Mouse (Mus musculus) CD4-positive, CD25-positive, alpha-beta regulatory T cell (primary cell): ENCODE data around the gene Olfr354. TPM values are rescaled to one million over a fixed set of nuclear protein-coding genes. Genes with fewer than 3 reads are reported as not detected.

Experiments used
- polyA plus RNA-seq: library from polyadenylated mRNA; unstranded; fragments of 100-300 nt; shearing (Covaris generic); gene quantifications from one replicate; pipeline ENCODE4 v1.2.1, GENCODE M21; 2017

The Olfr354 gene
- not detected for polyA plus RNA-seq

GRCm38 (mm10) chr2:36905380-36905779 lies at the start of gene Olfr354:
Gene Olfr354 (plus strand): TSS chr2:36905680.

GRCm38 (mm10) chr2:36862560-36862959 lies 42.9 kb upstream of the Olfr354 start, which contains the start of gene Olfr351:
Gene Olfr351 (minus strand): TSS chr2:36862660.

GRCm38 (mm10) chr2:36868160-36868559 lies 37.3 kb upstream of the Olfr354 start, which contains the start of gene Olfr352:
Gene Olfr352 (plus strand): TSS chr2:36868460.

GRCm38 (mm10) chr2:36892836-36893235 lies 12.6 kb upstream of the Olfr354 start, which contains the start of gene Olfr353:
Gene Olfr353 (minus strand): TSS chr2:36892936.

GRCm38 (mm10) chr2:36928797-36929196 lies 23.3 kb downstream of the Olfr354 start, which contains the start of gene Olfr355:
Gene Olfr355 (minus strand): TSS chr2:36928897.

GRCm38 (mm10) chr2:36936821-36937220 lies 31.3 kb downstream of the Olfr354 start, which contains the start of gene Olfr356:
Gene Olfr356 (plus strand): TSS chr2:36937121.

Other genes with a start within 250 kb of the Olfr354 start
- gene Olfr346, start 219.9 kb upstream of the Olfr354 start, polyA plus RNA-seq = not detected
- not detected for gene Olfr347, start 173.8 kb upstream of the Olfr354 start, polyA plus RNA-seq
- gene Olfr348, start 121.4 kb upstream of the Olfr354 start, polyA plus RNA-seq = not detected
- gene Olfr50, start 115.1 kb upstream of the Olfr354 start, polyA plus RNA-seq = 0.11 TPM
- not detected for gene Olfr3, start 88.6 kb upstream of the Olfr354 start, polyA plus RNA-seq
- gene Olfr350, start 59.4 kb upstream of the Olfr354 start, polyA plus RNA-seq = not detected
- not detected for gene Olfr351, start 43.0 kb upstream of the Olfr354 start, polyA plus RNA-seq
- gene Olfr352, start 37.2 kb upstream of the Olfr354 start, polyA plus RNA-seq = not detected
- gene Olfr353, start 12.7 kb upstream of the Olfr354 start, polyA plus RNA-seq = not detected
- gene Olfr355, start 23.2 kb downstream of the Olfr354 start, polyA plus RNA-seq = not detected
- gene Olfr356, start 31.4 kb downstream of the Olfr354 start, polyA plus RNA-seq = not detected
- gene Olfr357, start 88.1 kb downstream of the Olfr354 start, polyA plus RNA-seq = not detected
- gene Olfr358, start 103.7 kb downstream of the Olfr354 start, polyA plus RNA-seq = 0.05 TPM
- not detected for gene Olfr360, start 160.1 kb downstream of the Olfr354 start, polyA plus RNA-seq
- not detected for gene Olfr361, start 183.6 kb downstream of the Olfr354 start, polyA plus RNA-seq
- not detected for gene Olfr362, start 212.2 kb downstream of the Olfr354 start, polyA plus RNA-seq
- gene Olfr364-ps1, start 233.6 kb downstream of the Olfr354 start, polyA plus RNA-seq = not detected